Mouse (Mus musculus) ES-Bruce4 (cell line): ENCODE results near the gene Lyrm1.

Experiments used
- CTCF ChIP-seq: IDR thresholded peaks from one replicate; pipeline ENCODE4 v1.8.1; 2011; ENCODE audit warnings: low read depth, low read length
- EP300 ChIP-seq: IDR thresholded peaks from 2 replicates; pipeline ENCODE4 v1.6.1; 2011; ENCODE audit warnings: low read depth, low read length; ENCODE audit not compliant: insufficient read depth
- POLR2A ChIP-seq: IDR thresholded peaks from one replicate; pipeline ENCODE4 v1.8.1; 2011; ENCODE audit warnings: low read length; ENCODE audit not compliant: insufficient read depth

- TF ChIP-seq CTCF, result no peak
- TF ChIP-seq EP300, result no peak
- no peak for TF ChIP-seq POLR2A
Observed at GRCm38 (mm10) chr7:119850737-119851136, 44.9 kb upstream of the Lyrm1 start.
